Mouse (Mus musculus) kidney, postnatal 4 days (tissue): ENCODE measurements around the gene Krt28.

Source experiments
- DNase-seq, 2 experiments: peaks; one replicate each; pipeline ENCODE4 v3.0.0; 2021; ENCODE audit warnings: mixed read lengths in 2 of 2

Krt28 gene

GRCm38 (mm10) chr11:99374803-99375202, at the start of gene Krt28:
Gene Krt28 (minus strand): TSS chr11:99374903.
- DNase-seq, result no peak

GRCm38 (mm10) chr11:99422159-99422558, 47.5 kb upstream of the Krt28 start, which contains the start of gene Krt12:
Gene Krt12 (minus strand): TSS chr11:99422259.
- no peak for DNase-seq

GRCm38 (mm10) chr11:99420586-99420985, 45.9 kb upstream of the Krt28 start:
- no peak for DNase-seq

GRCm38 (mm10) chr11:99417819-99418218, 43.1 kb upstream of the Krt28 start:
- DNase-seq, result no peak

- DNase-seq, result no peak
Observed at GRCm38 (mm10) chr11:99416902-99417301, 42.2 kb upstream of the Krt28 start.

GRCm38 (mm10) chr11:99414463-99415147, 39.9 kb upstream of the Krt28 start:
- no peak for DNase-seq

GRCm38 (mm10) chr11:99413247-99413646, 38.5 kb upstream of the Krt28 start:
- DNase-seq, result peak; percentile 68 to 72

GRCm38 (mm10) chr11:99406186-99406585, 31.5 kb upstream of the Krt28 start:
- DNase-seq, result no peak

- no peak for DNase-seq
Observed at GRCm38 (mm10) chr11:99399956-99400549, 25.4 kb upstream of the Krt28 start.

- DNase-seq, result no peak
Observed at GRCm38 (mm10) chr11:99398832-99399231, 24.1 kb upstream of the Krt28 start.

GRCm38 (mm10) chr11:99398084-99398483, 23.4 kb upstream of the Krt28 start:
- no peak for DNase-seq

- no peak for DNase-seq
Observed at GRCm38 (mm10) chr11:99396661-99397060, 22.0 kb upstream of the Krt28 start.

- no peak for DNase-seq
Observed at GRCm38 (mm10) chr11:99396034-99396433, 21.3 kb upstream of the Krt28 start.

- DNase-seq, result no peak
Observed at GRCm38 (mm10) chr11:99392492-99392891, 17.8 kb upstream of the Krt28 start.

- no peak for DNase-seq
Observed at GRCm38 (mm10) chr11:99391375-99391774, 16.7 kb upstream of the Krt28 start.

GRCm38 (mm10) chr11:99390866-99391265, 16.2 kb upstream of the Krt28 start:
- DNase-seq, result no peak

GRCm38 (mm10) chr11:99389264-99389663, 14.6 kb upstream of the Krt28 start, which contains the start of gene Krt10:
Gene Krt10 (minus strand): TSS chr11:99389364.
- DNase-seq, result no peak

- DNase-seq, result peak; percentile 6 to 15
Observed at GRCm38 (mm10) chr11:99388661-99389060, 14.0 kb upstream of the Krt28 start.

- DNase-seq, result peak; percentile 92 to 95
Observed at GRCm38 (mm10) chr11:99385813-99386721, 11.4 kb upstream of the Krt28 start.

- peak; percentile 82 to 83 for DNase-seq
Observed at GRCm38 (mm10) chr11:99379568-99379967, 4.9 kb upstream of the Krt28 start.

GRCm38 (mm10) chr11:99369853-99370451, 4.8 kb downstream of the Krt28 start:
- no peak for DNase-seq

- DNase-seq, result peak; percentile 35 to 42
Observed at GRCm38 (mm10) chr11:99369229-99369628, 5.5 kb downstream of the Krt28 start.

- peak; percentile 46 to 47 for DNase-seq
Observed at GRCm38 (mm10) chr11:99366791-99367190, 7.9 kb downstream of the Krt28 start.
